Mouse (Mus musculus) spleen, adult 2 months (tissue): ENCODE results near the gene B4galnt3.

ENCODE experiments used
- CTCF ChIP-seq: fragments of 200-500 bp; IDR thresholded peaks from 2 replicates; pipeline ENCODE4 v1.5.1; 2011; ENCODE audit warnings: mild to moderate bottlenecking, inconsistent platforms; ENCODE audit not compliant: insufficient read depth, insufficient read length, insufficient replicate concordance; ENCODE audit errors: extremely low read depth
- POLR2A ChIP-seq: fragments of 200-500 bp; IDR thresholded peaks from 2 replicates; pipeline ENCODE4 v1.6.1; 2011; ENCODE audit warnings: low read depth, low read length, inconsistent platforms

DNA sequence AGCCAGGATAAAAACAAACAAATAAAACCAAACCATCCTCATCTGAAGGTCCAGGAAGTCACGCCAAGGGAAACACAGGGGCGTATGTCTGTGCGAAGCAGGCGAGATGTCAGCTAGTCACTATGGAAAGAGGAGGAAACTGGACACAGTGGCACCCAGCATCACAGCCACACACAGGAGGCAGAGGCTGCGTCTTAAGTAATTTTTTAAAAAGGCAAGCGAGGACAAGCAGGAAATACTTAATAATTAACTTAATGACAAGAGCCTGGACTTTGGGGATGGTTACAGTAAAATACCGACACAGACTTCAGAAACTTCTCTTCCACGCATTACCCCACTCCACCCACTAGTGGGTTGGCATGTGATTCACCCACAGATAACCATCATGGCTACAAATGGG is 51.8 kb downstream of the B4galnt3 start:
- no peak for TF ChIP-seq POLR2A
- TF ChIP-seq CTCF = no peak
